Mouse (Mus musculus) thymus, adult 2 months (tissue): ENCODE results near the gene Kcnk12. TPM values are rescaled to one million over a fixed set of nuclear protein-coding genes. Genes with fewer than 3 reads are reported as not detected.

Source experiments
- DNase-seq: peaks from one replicate; pipeline ENCODE4 v3.0.0; 2021
- H3K27ac ChIP-seq: fragments of 200-500 bp; 2 replicates; pipeline ENCODE4 v1.5.1; 2012; ENCODE audit warnings: low read length, control low read depth; ENCODE audit not compliant: control insufficient read depth, insufficient read depth
- H3K27me3 ChIP-seq: fragments of 200-500 bp; 2 replicates; pipeline ENCODE4 v1.6.1; 2012; ENCODE audit warnings: mild to moderate bottlenecking, low read length, moderate library complexity, mixed read lengths; ENCODE audit not compliant: control insufficient read depth, insufficient read depth
- H3K36me3 ChIP-seq: fragments of 200-500 bp; 2 replicates; pipeline ENCODE4 v1.6.1; 2012; ENCODE audit warnings: mild to moderate bottlenecking, low read length, moderate library complexity; ENCODE audit not compliant: control insufficient read depth, insufficient read depth
- H3K4me1 ChIP-seq: fragments of 200-500 bp; replicated peaks from 2 replicates; pipeline ENCODE4 v1.6.1; 2012; ENCODE audit warnings: low read length; ENCODE audit not compliant: control insufficient read depth, insufficient read depth
- H3K4me3 ChIP-seq: fragments of 200-500 bp; 2 replicates; pipeline ENCODE4 v1.5.1; 2012; ENCODE audit warnings: mild to moderate bottlenecking, low read length, control low read depth, moderate library complexity; ENCODE audit not compliant: control insufficient read depth, insufficient read depth
- CTCF ChIP-seq: fragments of 200-500 bp; IDR thresholded peaks from 2 replicates; pipeline ENCODE4 v1.5.1; 2012; ENCODE audit warnings: mild to moderate bottlenecking, control low read depth, low read length, moderate library complexity, borderline replicate concordance; ENCODE audit not compliant: control insufficient read depth, poor library complexity, insufficient read depth; ENCODE audit errors: extremely low read depth
- POLR2A ChIP-seq: fragments of 200-500 bp; IDR thresholded peaks from 2 replicates; pipeline ENCODE4 v1.6.1; 2012; ENCODE audit warnings: mild to moderate bottlenecking, low read length, control low read depth, moderate library complexity; ENCODE audit not compliant: control insufficient read depth, poor library complexity, insufficient read depth; ENCODE audit errors: extremely low read depth
- WGBS: fragments of 180-500 bp; shearing (Covaris S2); methylation state at CpG from one replicate; pipeline ENCODE4 v1.1.7; 2018; 5-methylcytosine and 5-hydroxymethylcytosine counted together
- polyA plus RNA-seq: library from polyadenylated mRNA; depleted of rRNA; stranded (reverse); fragments of >200 nt; gene quantifications from 2 replicates; pipeline ENCODE4 v1.2.3, GENCODE M21; 2012

The Kcnk12 gene
- polyA plus RNA-seq, 1 experiment: 0.92 TPM

DNA sequence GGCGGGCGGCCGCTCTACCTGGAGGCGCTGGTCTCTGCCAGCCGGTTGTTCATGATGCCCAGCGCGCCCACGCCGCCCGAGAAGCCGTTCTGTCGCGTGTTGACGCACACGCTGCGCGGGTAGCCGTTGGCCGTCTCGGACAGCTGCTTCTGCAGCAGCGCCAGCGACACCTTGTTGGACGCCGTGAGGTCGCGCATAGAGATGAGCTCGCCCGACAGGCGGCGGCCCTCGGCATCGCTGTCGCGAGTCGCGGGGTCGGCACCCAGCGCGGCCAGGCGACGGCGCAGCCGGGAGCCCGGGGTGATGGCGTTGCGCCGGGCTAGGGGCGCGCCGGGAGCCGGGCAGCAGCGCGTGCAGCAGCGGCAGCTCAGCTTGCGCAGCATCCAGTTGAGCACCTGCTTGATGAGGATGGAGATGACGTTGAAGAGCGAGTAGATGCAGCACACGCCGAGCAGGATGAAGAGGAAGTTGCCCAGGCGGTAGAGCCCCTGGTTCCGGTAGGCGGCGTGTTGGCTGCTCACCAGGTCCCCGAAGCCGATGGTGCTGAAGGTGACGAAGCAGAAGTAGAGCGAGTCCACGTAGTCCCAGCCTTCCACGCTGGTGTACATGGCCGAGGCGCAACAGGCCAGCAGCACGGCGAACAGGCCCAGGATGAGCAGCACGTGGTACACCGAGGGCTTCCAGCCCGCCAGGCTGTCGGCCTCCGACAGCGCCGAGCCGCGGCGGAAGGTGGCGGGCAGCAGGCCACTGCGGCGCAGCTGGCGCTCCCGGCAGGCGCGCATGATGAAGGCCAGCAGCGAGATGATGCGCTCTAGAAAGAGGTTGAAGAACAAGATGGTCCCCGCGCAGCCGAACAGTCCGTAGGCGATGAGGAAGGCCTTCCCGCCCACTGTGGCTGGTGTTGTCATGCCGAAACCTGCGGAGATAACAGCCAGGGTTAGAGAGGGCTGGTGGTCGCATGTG lies 51.6 kb downstream of the Kcnk12 start:
- peak; percentile 35 for DNase-seq

GRCm38 (mm10) chr17:87744985-87745925 lies 52.5 kb downstream of the Kcnk12 start:
- H3K4me1 ChIP-seq: peaks cover 9% of the 10 kb centered on the region
- H3K27me3 ChIP-seq: peaks cover 2% of the 10 kb centered on the region; the same call in 1 of the 2 replicates
- no peak overlapping the region for H3K27ac ChIP-seq
- TF ChIP-seq POLR2A: no peak
- no peak for TF ChIP-seq CTCF
- 74% methylated on average over 32 of the region's 32 CpGs for WGBS
- peak overlapping the region; percentile 45 for H3K4me3 ChIP-seq
- DNase-seq: no peak
- no peaks in the 10 kb centered on the region for H3K36me3 ChIP-seq

More for the DNA sequence above, 51.6 kb downstream of the Kcnk12 start:
- Histone ChIP-seq H3K4me1 (peaks cover 9% of the 10 kb centered on the region), H3K27me3 (peaks cover 2% of the 10 kb centered on the region; the same call in 1 of the 2 replicates), H3K4me3 (peak overlapping the region; percentile 45), H3K27ac (no peak overlapping the region), H3K36me3 (no peaks in the 10 kb centered on the region)
- TF ChIP-seq POLR2A: no peak
- 0 out of 2 replicates have a peak, but pooled peaks have one; percentile 13 for TF ChIP-seq CTCF
- 62% methylated on average over 101 of the region's 101 CpGs for WGBS

DNA sequence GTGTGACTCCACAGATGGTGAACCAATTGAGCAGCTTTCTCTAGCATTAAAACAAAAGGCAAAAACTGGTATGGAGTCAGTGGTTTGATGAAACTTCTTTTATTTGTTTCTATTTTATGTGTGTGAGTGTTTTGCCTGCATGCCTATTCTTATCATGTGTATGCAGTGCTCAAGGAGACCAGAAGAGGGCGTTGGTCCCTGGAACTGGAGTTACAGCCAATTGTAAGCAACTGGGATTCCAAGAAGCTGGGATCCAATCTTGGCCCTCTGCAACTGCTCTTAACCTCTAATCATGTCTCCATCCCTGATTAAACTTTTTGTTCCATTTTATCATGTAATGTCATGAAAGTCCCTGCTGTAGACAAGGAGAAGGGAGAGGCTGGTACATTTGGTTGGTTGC lies 58.0 kb downstream of the Kcnk12 start:
- 46% methylated on average over 1 of the region's 1 CpGs for WGBS
- no peaks in the 10 kb centered on the region for H3K27me3 ChIP-seq

DNA sequence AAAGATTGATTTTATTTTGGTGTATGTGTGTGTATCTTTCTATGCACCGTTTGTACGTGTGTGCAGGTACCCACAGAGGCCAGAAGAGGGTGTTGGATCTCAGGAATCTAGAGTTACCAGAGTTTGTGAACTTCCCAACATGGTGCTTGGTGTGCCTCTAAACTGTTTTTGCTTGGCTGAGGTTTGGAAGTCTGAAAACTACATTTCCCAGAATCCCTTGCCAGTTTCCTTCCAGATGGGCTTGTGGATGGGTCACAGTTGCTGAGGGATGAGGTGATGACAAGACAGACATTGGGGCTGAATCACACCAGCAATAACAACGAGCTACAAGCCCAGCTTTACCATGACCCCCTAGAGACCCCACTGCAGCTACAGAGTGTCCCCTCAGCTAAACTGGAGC lies 60.6 kb downstream of the Kcnk12 start:
- Histone ChIP-seq H3K27me3 (no peaks in the 10 kb centered on the region), H3K27ac (no peak overlapping the region), H3K4me3 (no peak overlapping the region), H3K36me3 (no peaks in the 10 kb centered on the region), H3K4me1 (no peaks in the 10 kb centered on the region)
- no peak for DNase-seq
- 90% methylated on average over 3 of the region's 3 CpGs for WGBS
- TF ChIP-seq CTCF (no peak), POLR2A (no peak)

More for the DNA sequence above, 58.0 kb downstream of the Kcnk12 start:
- Histone ChIP-seq H3K4me1 (no peaks in the 10 kb centered on the region), H3K4me3 (no peak overlapping the region), H3K36me3 (no peaks in the 10 kb centered on the region), H3K27ac (no peak overlapping the region)
- no peak for DNase-seq
- no peak for TF ChIP-seq POLR2A
- TF ChIP-seq CTCF: no peak

GRCm38 (mm10) chr17:87734471-87734870 lies 63.3 kb downstream of the Kcnk12 start:
- no peak for DNase-seq
- 97% methylated on average over 8 of the region's 8 CpGs for WGBS
- no peaks in the 10 kb centered on the region for H3K27me3 ChIP-seq
- no peak overlapping the region for H3K4me3 ChIP-seq
- H3K27ac ChIP-seq: no peak overlapping the region
- H3K4me1 ChIP-seq: no peaks in the 10 kb centered on the region
- TF ChIP-seq POLR2A (no peak), CTCF (no peak)
- no peaks in the 10 kb centered on the region for H3K36me3 ChIP-seq

- Histone ChIP-seq H3K36me3 (no peaks in the 10 kb centered on the region), H3K27ac (no peak overlapping the region), H3K4me3 (no peak overlapping the region), H3K27me3 (no peaks in the 10 kb centered on the region), H3K4me1 (no peaks in the 10 kb centered on the region)
- DNase-seq: no peak
- TF ChIP-seq CTCF (no peak), POLR2A (no peak)
- 92% methylated on average over 4 of the region's 4 CpGs for WGBS
These were observed 65.8 kb downstream of the Kcnk12 start for GRCm38 (mm10) chr17:87731962-87732361.
